Mouse (Mus musculus): ENCODE measurements around the gene Ripk3.

The Ripk3 gene

GRCm38 (mm10) chr14:55788256-55789050 is at the start of gene Ripk3:
Ripk3 (minus strand) TSS chr14:55788865.
- DNase-seq: peak; percentile 49 to 66

GRCm38 (mm10) chr14:55838312-55838711 is 49.6 kb upstream of the Ripk3 start:
- no peak for DNase-seq

- no peak for DNase-seq
Observed at GRCm38 (mm10) chr14:55834808-55835533, 46.3 kb upstream of the Ripk3 start.

- no peak for DNase-seq
Observed at GRCm38 (mm10) chr14:55833126-55833525, 44.5 kb upstream of the Ripk3 start.

DNA sequence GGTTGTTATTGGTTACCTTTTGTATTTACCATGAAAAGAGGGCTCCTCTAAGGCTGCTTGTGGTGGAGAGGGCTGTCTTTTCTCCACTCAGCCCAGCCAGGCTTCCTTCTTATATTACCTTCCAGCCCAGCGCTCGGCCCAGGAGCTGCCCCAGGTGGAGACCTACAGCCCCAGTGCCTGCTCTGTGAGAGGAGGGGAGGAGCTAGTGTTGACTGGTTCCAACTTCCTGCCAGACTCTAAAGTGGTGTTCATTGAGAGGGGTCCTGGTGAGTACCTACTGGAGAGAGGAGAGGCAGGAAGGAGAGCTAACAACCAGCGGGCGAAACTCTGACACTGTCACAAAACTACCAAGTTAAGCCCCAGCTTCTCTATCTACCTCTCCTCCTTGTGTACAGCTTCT is 41.7 kb upstream of the Ripk3 start:
- no peak for DNase-seq

GRCm38 (mm10) chr14:55829854-55830253 is 41.2 kb upstream of the Ripk3 start:
- no peak for DNase-seq

- peak; percentile 60 to 69 for DNase-seq
Observed at GRCm38 (mm10) chr14:55828716-55829263, 40.1 kb upstream of the Ripk3 start.

- peak; percentile 50 for DNase-seq
Observed at GRCm38 (mm10) chr14:55826551-55827340, 38.1 kb upstream of the Ripk3 start.

- peak in 1 of 2 experiments; percentile 26 for DNase-seq
Observed at GRCm38 (mm10) chr14:55826142-55826541, 37.5 kb upstream of the Ripk3 start.

- peak; percentile 61 to 70 for DNase-seq
Observed at GRCm38 (mm10) chr14:55825216-55826051, 36.8 kb upstream of the Ripk3 start.

DNA sequence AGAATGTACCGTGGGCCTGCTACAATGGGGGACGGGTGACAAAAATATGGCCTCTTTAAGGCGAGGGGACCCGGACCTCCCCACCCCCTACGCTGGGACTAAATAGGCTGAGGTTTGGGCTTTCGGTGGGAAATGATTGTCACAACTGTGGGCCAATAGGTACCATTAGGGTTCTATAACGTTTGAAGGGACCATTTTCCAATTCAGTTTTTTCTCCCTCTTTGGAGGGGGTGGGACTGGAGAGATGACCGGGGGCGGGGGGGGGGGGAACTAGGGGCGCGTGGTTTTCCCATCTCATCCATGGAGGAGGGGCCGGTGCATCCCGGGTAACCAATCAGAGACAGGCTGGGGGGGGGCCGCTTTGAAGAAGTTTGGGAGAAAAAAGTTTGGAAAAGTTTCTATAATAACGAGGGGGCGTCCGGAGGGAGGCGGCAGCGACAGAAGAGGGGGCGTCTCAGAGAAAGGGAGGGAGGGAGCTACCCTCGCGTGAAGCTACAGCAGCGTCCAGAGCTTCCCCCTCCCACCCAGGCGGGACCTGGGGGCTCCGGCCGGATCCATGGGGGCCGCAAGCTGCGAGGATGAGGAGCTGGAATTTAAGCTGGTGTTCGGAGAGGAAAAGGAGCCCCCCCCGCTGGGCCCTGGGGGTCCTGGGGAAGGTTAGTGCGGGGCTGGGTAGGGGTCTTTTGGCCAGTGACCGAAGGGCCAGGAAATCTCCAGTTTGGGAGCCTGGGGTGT is 36.0 kb upstream of the Ripk3 start:
- DNase-seq: peak; percentile 83 to 87

DNA sequence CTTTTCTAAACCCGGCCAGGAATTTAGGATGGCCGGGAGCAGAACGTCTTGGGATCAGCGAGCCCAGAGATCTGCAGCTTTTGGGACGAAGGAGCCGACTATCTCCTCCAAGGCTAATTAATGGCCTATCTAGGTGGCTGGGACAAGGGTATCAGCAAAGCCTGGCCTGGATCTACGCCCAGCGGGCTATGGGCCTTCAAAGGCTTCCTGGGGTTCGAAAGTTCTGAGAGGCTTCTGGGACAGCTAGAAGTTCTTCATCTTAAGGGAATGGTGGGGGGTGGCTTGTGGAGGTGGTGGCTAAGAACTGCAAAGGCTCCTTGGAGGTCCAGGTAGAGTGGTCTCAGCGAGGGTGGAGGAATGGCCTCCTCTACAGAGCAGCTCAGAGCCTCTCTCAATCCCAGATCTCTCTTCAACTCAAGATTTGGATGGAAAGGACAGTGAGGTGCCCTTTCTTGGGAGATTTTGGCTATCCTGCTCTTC is 35.4 kb upstream of the Ripk3 start:
- DNase-seq: peak; percentile 76 to 85

GRCm38 (mm10) chr14:55822991-55823762 is 34.5 kb upstream of the Ripk3 start, which contains the start of gene Nfatc4:
Nfatc4 (plus strand) TSS chr14:55823144.
- peak; percentile 96 to 97 for DNase-seq

- peak; percentile 84 to 89 for DNase-seq
Observed at GRCm38 (mm10) chr14:55822435-55822990, 33.8 kb upstream of the Ripk3 start.

DNA sequence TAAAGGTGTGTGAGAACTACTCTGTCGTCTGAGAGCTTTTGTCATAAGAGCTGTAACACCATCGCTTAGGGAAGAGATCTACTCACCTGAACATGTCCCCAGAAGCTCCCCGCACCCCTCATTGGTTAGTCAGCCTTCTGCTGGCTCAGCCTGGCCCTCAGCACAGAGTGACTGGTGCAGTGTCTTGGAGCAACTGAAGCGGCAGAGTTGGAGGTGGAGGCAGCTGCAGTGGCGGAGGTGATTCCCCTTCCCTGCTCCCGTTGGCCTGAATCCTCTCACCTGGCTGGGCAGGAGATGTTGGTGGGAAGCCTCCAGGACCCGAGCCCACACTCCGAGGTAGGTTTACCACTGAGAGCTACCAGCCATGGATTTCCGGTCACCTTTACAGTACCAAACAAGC is 31.9 kb upstream of the Ripk3 start:
- peak in 1 of 2 experiments; percentile 1 for DNase-seq

GRCm38 (mm10) chr14:55819845-55820405 is 31.3 kb upstream of the Ripk3 start:
- DNase-seq: peak in 1 of 2 experiments; percentile 3

- peak; percentile 78 to 86 for DNase-seq
Observed at GRCm38 (mm10) chr14:55815310-55815751, 26.7 kb upstream of the Ripk3 start.

GRCm38 (mm10) chr14:55814885-55815284 is 26.2 kb upstream of the Ripk3 start:
- peak; percentile 84 to 90 for DNase-seq

All from kidney, postnatal 4 days (tissue).